Mouse (Mus musculus) heart, embryonic 16.5 days (tissue): ENCODE measurements around the gene Fbxw8. TPM values are rescaled to one million over a fixed set of nuclear protein-coding genes. Genes with fewer than 3 reads are reported as not detected.

Source experiments
- ATAC-seq: fragments of 200-750 bp; cut with Nextera tagmentation; replicated peaks from 2 replicates; pipeline ENCODE4 v1.8.0; 2017; ENCODE audit warnings: moderate number of reproducible peaks; ENCODE audit not compliant: insufficient read depth, low FRiP score; ENCODE audit errors: extremely low read depth
- H3K27ac ChIP-seq: fragments of 300-500 bp; sonication (generic); 2 replicates; pipeline ENCODE4 v1.5.1; 2014; ENCODE audit warnings: mild to moderate bottlenecking, low read length, control low read depth, moderate library complexity
- H3K27me3 ChIP-seq: fragments of 300-500 bp; sonication (generic); 2 replicates; pipeline ENCODE4 v1.6.1; 2014; ENCODE audit warnings: low read length, mixed read lengths; ENCODE audit not compliant: control insufficient read depth, insufficient read depth
- H3K36me3 ChIP-seq: fragments of 300-500 bp; sonication (generic); 2 replicates; pipeline ENCODE4 v1.6.1; 2014; ENCODE audit not compliant: control insufficient read depth, insufficient read depth
- H3K4me1 ChIP-seq: fragments of 300-500 bp; sonication (generic); 2 replicates; pipeline ENCODE4 v1.6.1; 2014; ENCODE audit warnings: low read length, mixed read lengths; ENCODE audit not compliant: control insufficient read depth, insufficient read depth
- H3K4me2 ChIP-seq: fragments of 300-500 bp; sonication (generic); 2 replicates; pipeline ENCODE4 v1.6.1; 2014; ENCODE audit warnings: low read depth, mild to moderate bottlenecking, control low read depth, low read length
- H3K4me3 ChIP-seq: fragments of 300-500 bp; sonication (generic); 2 replicates; pipeline ENCODE4 v1.5.1; 2014; ENCODE audit warnings: mild to moderate bottlenecking, control low read depth, low read length
- H3K9ac ChIP-seq: fragments of 300-500 bp; sonication (generic); 2 replicates; pipeline ENCODE4 v1.6.1; 2014; ENCODE audit warnings: low read length, control low read depth
- H3K9me3 ChIP-seq: fragments of 300-500 bp; sonication (generic); replicated peaks from 2 replicates; pipeline ENCODE4 v1.6.1; 2016; ENCODE audit warnings: low read length; ENCODE audit not compliant: control insufficient read depth
- WGBS: fragments of 180-500 bp; shearing (Covaris S2); extraction: QIAGEN DNeasy Blood & Tissue Kit; methylation state at CpG from one replicate; pipeline ENCODE4 v1.1.7; 2014; 5-methylcytosine and 5-hydroxymethylcytosine counted together
- polyA plus RNA-seq: library from polyadenylated mRNA; unstranded; fragments of >200 nt; fragmentation: Nextera tagmentation; extraction: Ambion mirVana; gene quantifications from 2 replicates; pipeline ENCODE4 v1.2.1, GENCODE M21; 2015

The Fbxw8 gene
- polyA plus RNA-seq, 1 experiment from 2014 or later, result 18.6 TPM

- 91% methylated on average over 10 of the region's 10 CpGs for WGBS
- H3K4me1 ChIP-seq, result peaks cover 16% of the 10 kb centered on the region
- peaks cover 15% of the 10 kb centered on the region for H3K36me3 ChIP-seq
- no peak overlapping the region for H3K9ac ChIP-seq
- no peak overlapping the region for H3K4me3 ChIP-seq
- H3K9me3 ChIP-seq, result no peaks in the 10 kb centered on the region
- H3K27me3 ChIP-seq, result no peaks in the 10 kb centered on the region
- no peak overlapping the region for H3K27ac ChIP-seq
- H3K4me2 ChIP-seq, result no peak overlapping the region
- ATAC-seq, result no peak
Measured at GRCm38 (mm10) chr5:118106667-118107066, 48.6 kb downstream of the Fbxw8 start.

DNA sequence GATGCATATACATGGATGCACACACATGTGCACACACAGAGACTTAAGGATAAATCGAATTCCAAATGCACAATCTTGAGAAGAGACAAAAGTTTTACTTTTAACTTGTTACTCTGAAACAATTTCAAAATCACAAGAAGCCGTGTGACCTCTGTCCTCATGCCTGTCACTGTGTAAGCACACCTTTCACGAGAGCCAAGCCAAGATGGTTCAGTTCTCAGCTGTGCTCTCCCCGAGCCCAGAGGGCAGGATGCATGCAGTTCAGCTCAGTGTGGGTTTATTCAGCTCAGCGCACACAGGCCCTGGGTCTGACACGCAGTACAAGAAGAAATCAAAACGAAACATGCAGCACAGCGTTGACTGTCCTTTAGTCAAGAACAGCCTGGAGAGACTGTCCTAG lies 49.7 kb downstream of the Fbxw8 start:
- Histone ChIP-seq H3K27ac (no peak overlapping the region), H3K9ac (no peak overlapping the region), H3K9me3 (no peaks in the 10 kb centered on the region), H3K27me3 (no peaks in the 10 kb centered on the region), H3K4me1 (peaks cover 16% of the 10 kb centered on the region), H3K4me2 (no peak overlapping the region), H3K4me3 (no peak overlapping the region), H3K36me3 (peaks cover 7% of the 10 kb centered on the region)
- WGBS, result 91% methylated on average over 8 of the region's 8 CpGs
- ATAC-seq, result no peak

DNA sequence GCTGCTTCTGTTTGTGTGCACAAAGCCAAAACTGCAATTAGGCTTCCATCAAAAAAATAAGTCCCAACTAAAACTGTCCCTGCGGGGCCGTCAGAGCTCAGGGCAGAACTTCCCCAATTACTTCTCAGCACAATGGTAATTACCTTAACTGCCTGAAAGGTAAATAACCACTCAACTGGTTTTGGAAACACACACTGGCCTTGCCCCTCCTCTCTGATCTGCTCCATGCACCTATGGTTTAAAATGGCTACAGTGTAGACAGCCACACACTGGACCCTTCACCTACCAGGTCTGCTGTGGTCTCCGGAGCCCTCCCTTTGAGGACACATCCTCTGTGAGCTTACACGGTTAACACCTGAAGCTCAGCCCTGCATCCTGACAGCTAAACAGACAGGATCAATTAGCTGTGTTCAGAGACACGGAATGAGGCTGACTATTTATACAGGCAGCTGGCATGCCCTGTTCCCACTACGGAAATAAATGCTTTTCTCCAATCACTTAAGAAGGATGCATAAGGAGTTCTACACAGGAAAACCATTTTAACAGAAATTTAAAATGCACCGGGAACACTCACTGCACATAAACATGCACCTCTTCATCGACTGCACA lies 55.3 kb downstream of the Fbxw8 start:
- Histone ChIP-seq H3K27ac (no peak overlapping the region), H3K36me3 (peaks cover 5% of the 10 kb centered on the region; the same call in 1 of the 2 replicates), H3K9me3 (no peaks in the 10 kb centered on the region), H3K4me1 (no peaks in the 10 kb centered on the region; the same call in 1 of the 2 replicates), H3K4me3 (no peak overlapping the region), H3K27me3 (no peaks in the 10 kb centered on the region), H3K9ac (no peak overlapping the region), H3K4me2 (no peak overlapping the region)
- 86% methylated on average over 8 of the region's 8 CpGs for WGBS
- ATAC-seq, result no peak

DNA sequence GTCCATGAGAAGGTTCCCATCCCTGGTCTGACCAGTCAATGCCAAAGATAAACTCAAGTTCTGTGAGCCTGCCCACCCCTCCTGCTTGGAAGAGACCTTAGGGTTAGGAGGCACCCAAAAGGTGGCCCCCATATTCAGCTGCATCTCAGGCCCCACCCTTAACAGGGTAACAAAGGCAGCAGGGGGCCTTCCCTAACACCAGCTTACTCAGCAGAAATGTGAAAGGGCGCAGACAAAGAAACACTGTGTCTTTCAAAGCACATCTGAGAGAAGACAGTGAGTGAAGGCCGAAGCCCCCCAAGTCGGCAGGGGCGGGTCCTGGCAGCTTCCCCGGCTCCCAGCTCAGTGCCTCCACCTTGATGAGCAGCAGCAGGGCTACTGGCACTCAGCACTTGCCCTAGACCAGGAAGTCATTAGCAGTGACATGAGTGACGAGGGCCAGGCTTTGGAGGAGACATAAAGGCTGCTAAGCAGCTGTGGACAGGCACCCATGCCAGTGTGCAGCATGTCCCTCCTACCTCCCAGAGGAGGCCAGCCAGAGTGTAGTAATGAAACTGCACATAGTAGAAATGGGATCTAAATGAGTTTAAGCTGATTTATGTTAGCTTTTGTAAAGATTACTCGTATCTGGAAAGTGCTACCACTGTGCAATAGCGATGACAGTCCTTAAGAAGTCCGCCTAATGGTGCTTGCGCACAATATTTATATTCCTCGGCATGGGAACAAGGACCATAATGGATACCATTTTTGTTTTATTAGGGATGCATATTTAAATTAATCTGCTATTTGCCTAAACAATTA lies 56.0 kb downstream of the Fbxw8 start:
- Histone ChIP-seq H3K4me3 (no peak overlapping the region), H3K9me3 (no peaks in the 10 kb centered on the region), H3K4me1 (no peaks in the 10 kb centered on the region; the same call in 1 of the 2 replicates), H3K36me3 (peaks cover 5% of the 10 kb centered on the region; the same call in 1 of the 2 replicates), H3K27ac (no peak overlapping the region), H3K27me3 (no peaks in the 10 kb centered on the region), H3K4me2 (no peak overlapping the region), H3K9ac (no peak overlapping the region)
- ATAC-seq, result no peak; the same call in 1 of the 2 replicates
- WGBS, result 59% methylated on average over 11 of the region's 11 CpGs

DNA sequence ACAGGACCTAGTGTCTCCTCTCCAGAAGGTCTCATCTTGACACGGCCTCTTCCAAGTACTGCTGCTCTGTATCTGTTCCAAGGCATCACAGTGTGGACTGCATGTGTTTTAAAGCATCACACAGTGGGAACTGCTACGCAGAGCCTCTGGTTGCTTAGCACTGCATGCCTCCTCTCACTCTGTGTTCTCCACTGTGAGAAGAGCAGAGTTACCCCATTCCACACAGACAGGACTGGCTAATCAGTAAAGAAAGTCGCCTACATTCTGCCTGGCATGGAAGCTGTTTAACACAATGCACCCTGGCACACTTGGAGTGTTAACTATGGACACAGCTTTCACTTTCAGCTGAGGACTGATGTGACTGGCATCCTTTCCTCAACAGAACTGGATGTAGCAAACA lies 58.9 kb downstream of the Fbxw8 start:
- Histone ChIP-seq H3K4me1 (no peaks in the 10 kb centered on the region; the same call in 1 of the 2 replicates), H3K4me3 (no peak overlapping the region), H3K27me3 (no peaks in the 10 kb centered on the region), H3K9ac (no peak overlapping the region), H3K9me3 (no peaks in the 10 kb centered on the region), H3K4me2 (no peak overlapping the region), H3K27ac (no peak overlapping the region), H3K36me3 (peaks cover 17% of the 10 kb centered on the region)
- 92% methylated on average over 3 of the region's 3 CpGs for WGBS
- ATAC-seq, result no peak

GRCm38 (mm10) chr5:118095849-118096248 lies 59.4 kb downstream of the Fbxw8 start:
- no peak for ATAC-seq
- H3K9me3 ChIP-seq, result peaks cover 1% of the 10 kb centered on the region; the same call in 1 of the 2 replicates
- H3K4me3 ChIP-seq, result no peak overlapping the region

DNA sequence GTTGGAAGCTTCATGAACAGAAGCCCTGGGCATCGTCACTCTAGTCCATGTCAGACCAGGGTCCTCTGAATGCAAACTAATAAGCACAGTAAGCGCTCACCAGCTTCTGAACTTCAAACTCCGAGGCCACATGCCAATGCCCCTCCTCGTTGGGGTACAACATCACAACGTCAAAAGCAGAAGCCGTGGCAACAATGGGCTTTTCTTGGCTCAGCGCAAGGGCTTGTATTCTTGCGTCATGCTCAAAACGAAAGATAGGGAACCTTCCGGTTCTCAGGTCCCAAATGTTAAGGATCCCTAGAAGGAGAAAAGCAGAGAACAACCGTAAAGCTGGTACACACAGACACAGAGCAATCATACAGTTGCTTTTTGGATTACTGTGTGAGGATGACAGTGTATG lies 59.8 kb downstream of the Fbxw8 start:
- Histone ChIP-seq H3K4me1 (peaks cover under 1% of the 10 kb centered on the region; the same call in 1 of the 2 replicates), H3K4me2 (no peak overlapping the region), H3K9ac (no peak overlapping the region), H3K4me3 (no peak overlapping the region), H3K27me3 (no peaks in the 10 kb centered on the region), H3K36me3 (peaks cover 26% of the 10 kb centered on the region), H3K27ac (no peak overlapping the region), H3K9me3 (peaks cover 2% of the 10 kb centered on the region; the same call in 1 of the 2 replicates)
- WGBS, result 86% methylated on average over 11 of the region's 11 CpGs
- ATAC-seq, result no peak

More at GRCm38 (mm10) chr5:118095849-118096248, 59.4 kb downstream of the Fbxw8 start:
- Histone ChIP-seq H3K27ac (no peak overlapping the region), H3K9ac (no peak overlapping the region), H3K27me3 (no peaks in the 10 kb centered on the region), H3K4me1 (no peaks in the 10 kb centered on the region; the same call in 1 of the 2 replicates), H3K36me3 (peaks cover 21% of the 10 kb centered on the region), H3K4me2 (no peak overlapping the region)
- WGBS, result 88% methylated on average over 4 of the region's 4 CpGs

GRCm38 (mm10) chr5:118093321-118094035 lies 61.8 kb downstream of the Fbxw8 start:
- Histone ChIP-seq H3K9ac (no peak overlapping the region), H3K4me2 (no peak overlapping the region), H3K9me3 (peaks cover 2% of the 10 kb centered on the region; the same call in 1 of the 2 replicates), H3K36me3 (peaks cover 26% of the 10 kb centered on the region), H3K27ac (no peak overlapping the region), H3K27me3 (no peaks in the 10 kb centered on the region), H3K4me3 (no peak overlapping the region), H3K4me1 (peaks cover 18% of the 10 kb centered on the region)
- ATAC-seq, result no peak
- 78% methylated on average over 11 of the region's 11 CpGs for WGBS
